Mouse (Mus musculus): ENCODE results near the gene Lrig2. TPM values are rescaled to one million over a fixed set of nuclear protein-coding genes. Genes with fewer than 3 reads are reported as not detected.

Lrig2 gene
- polyA plus RNA-seq, 1 experiment from 2014 or later: 19.5 TPM

DNA sequence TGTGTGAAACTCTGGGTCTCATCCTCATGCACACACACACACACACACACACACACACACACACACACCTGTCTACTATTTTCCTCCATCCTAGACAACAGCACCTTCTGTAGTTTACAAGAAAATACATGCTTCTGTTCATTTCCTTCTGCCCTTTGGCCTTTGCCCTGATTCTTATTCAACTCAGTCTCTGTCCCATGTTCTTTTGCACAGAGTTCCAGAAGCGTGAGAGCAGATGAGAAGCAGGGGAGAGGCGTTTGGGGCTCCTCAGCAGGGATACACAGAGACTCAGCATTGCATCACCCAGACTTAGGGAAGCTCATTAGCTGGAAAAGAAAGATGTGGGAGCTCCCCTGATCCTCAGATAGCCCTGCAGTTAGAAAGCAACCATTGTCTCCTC lies 13.8 kb upstream of the Lrig2 start:
- ATAC-seq (ENCODE audit: insufficient number of reproducible peaks, low FRiP score, low TSS enrichment, low read depth): no peak
- Histone ChIP-seq H3K4me3 (replicated peaks) (no peak overlapping the region), H3K27ac (replicated peaks) (peak overlapping the region; percentile 60), H3K36me3 (no peaks in the 10 kb centered on the region), H3K27me3 (no peaks in the 10 kb centered on the region), H3K4me2 (replicated peaks) (no peak overlapping the region), H3K9me3 (replicated peaks) (no peaks in the 10 kb centered on the region), H3K9ac (no peak overlapping the region), H3K4me1 (0 out of 2 replicates have a peak, but pooled peaks cover 4% of the 10 kb centered on the region)
- WGBS: 20% methylated on average over 2 of the region's 2 CpGs

DNA sequence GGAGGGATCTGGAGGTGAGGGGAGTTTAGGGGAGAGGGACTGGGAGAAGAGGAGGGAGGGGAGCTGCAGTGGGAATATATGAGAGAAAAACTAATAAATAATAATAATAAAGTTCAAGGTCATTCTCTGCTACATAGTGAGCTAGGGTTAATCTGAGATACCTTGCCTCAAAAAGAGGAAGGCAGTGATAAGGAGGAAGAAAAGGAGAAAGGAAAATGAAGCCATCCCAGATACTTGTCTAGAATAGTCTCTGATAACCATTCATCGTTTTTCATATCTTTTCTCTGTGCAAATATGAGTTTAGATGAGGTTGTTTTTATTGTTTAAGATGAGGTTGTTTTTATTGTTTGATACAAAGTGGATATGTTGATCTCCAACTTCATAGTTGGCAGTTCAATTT lies 13.3 kb upstream of the Lrig2 start:
- Histone ChIP-seq H3K27me3 (no peaks in the 10 kb centered on the region), H3K4me2 (replicated peaks) (no peak overlapping the region), H3K4me3 (replicated peaks) (no peak overlapping the region), H3K27ac (replicated peaks) (no peak overlapping the region), H3K4me1 (0 out of 2 replicates have a peak, but pooled peaks cover 4% of the 10 kb centered on the region), H3K9me3 (replicated peaks) (no peaks in the 10 kb centered on the region), H3K9ac (no peak overlapping the region), H3K36me3 (no peaks in the 10 kb centered on the region)
- WGBS: 70% methylated on average over 1 of the region's 1 CpGs
- ATAC-seq (ENCODE audit: insufficient number of reproducible peaks, low FRiP score, low TSS enrichment, low read depth): no peak

DNA sequence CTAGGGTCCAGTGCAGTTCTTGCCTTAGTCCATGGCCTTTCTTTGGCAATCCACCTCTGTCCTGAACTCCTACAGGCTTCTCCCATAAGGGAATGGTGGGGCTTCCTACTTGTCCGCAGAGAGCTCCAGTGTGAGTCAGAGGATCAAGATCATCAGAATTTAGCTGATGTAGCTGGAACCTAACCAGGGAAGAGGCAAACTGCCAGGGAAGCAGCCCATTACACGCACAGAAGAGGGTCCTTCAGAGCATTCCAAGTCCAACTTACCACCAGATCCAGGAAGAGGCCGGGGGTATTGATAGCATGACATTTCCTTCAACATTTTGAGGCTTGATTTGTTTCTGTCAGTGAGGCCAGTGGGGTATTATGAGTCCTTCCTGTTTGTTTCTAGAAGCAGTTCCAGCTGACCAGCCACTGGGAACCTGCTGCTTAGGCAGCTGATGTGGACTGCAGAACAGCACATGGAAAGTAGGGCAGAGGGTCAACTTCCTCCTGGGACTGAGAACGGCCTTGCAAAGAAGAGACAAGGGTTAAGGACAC lies 11.7 kb upstream of the Lrig2 start:
- H3K27me3 ChIP-seq: no peaks in the 10 kb centered on the region
- no peak overlapping the region for H3K27ac ChIP-seq (replicated peaks)
- H3K4me1 ChIP-seq: 0 out of 2 replicates have a peak, but pooled peaks cover 4% of the 10 kb centered on the region
- H3K36me3 ChIP-seq: no peaks in the 10 kb centered on the region
- no peaks in the 10 kb centered on the region for H3K9me3 ChIP-seq (replicated peaks)
- H3K4me3 ChIP-seq (replicated peaks): no peak overlapping the region
- H3K9ac ChIP-seq: no peak overlapping the region
- no peak overlapping the region for H3K4me2 ChIP-seq (replicated peaks)
- ATAC-seq (ENCODE audit: insufficient number of reproducible peaks, low FRiP score, low TSS enrichment, low read depth): no peak
- WGBS: 63% methylated on average over 4 of the region's 4 CpGs

DNA sequence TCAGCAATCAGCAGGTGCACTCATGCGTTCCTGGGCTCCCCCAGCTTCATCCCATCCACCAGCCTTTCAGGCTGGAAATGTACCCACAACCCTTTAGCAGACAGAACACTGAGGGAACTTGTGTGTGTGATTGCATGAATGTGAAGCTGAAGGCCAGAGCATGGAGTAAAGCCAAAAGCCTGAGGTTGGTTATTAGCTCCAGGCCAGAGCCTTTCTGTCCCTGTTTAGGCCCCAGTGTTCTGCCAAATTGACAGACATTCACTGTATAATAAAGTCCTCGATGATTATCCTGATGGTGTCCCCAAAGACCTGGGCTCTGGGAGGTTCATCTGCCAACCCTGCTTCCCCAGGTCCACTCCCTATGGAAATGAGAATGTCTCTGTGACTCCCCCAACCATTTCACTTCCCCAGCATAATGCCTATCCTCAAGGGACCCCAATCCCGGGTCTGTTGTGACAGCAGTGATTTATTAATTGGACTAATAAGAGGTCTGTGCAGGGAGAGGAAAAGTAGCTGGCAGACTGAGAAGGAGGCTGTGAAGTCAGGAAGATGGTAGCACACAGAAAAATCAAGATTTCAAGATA lies 9.7 kb upstream of the Lrig2 start:
- 51% methylated on average over 3 of the region's 3 CpGs for WGBS

DNA sequence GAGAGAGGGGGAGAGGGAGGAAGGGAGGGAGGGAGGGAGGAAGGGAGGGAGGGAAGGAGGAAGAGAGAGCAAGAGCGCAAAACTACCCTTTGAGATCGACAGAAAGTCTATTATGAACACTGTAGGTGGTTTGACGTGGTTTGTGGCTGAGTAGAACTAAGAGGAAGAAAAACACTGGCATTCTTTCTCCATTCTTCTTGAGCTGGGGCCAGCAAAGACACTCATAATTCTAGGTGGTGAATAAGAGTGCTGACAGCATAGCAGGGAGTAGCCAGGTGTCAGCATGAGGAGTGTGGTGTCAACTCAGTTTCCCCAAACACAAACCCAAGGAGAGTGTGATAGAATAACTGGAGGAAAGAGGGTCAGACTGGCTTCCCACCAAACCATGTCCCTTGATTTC lies 8.8 kb upstream of the Lrig2 start:
- ATAC-seq (ENCODE audit: insufficient number of reproducible peaks, low FRiP score, low TSS enrichment, low read depth): no peak
- no peaks in the 10 kb centered on the region for H3K27me3 ChIP-seq
- H3K27ac ChIP-seq (replicated peaks): no peak overlapping the region
- no peak overlapping the region for H3K9ac ChIP-seq
- 0 out of 2 replicates have a peak, but pooled peaks cover 4% of the 10 kb centered on the region for H3K4me1 ChIP-seq
- no peak overlapping the region for H3K4me3 ChIP-seq (replicated peaks)
- H3K4me2 ChIP-seq (replicated peaks): no peak overlapping the region
- no peaks in the 10 kb centered on the region for H3K36me3 ChIP-seq
- 61% methylated on average over 3 of the region's 3 CpGs for WGBS
- no peaks in the 10 kb centered on the region for H3K9me3 ChIP-seq (replicated peaks)

More for the DNA sequence above, 9.7 kb upstream of the Lrig2 start:
- 0 out of 2 replicates have a peak, but pooled peaks cover 4% of the 10 kb centered on the region for H3K4me1 ChIP-seq
- no peak for ATAC-seq (ENCODE audit: insufficient number of reproducible peaks, low FRiP score, low TSS enrichment, low read depth)
- H3K9me3 ChIP-seq (replicated peaks): no peaks in the 10 kb centered on the region
- H3K36me3 ChIP-seq: no peaks in the 10 kb centered on the region
- H3K4me2 ChIP-seq (replicated peaks): no peak overlapping the region
- H3K27ac ChIP-seq (replicated peaks): no peak overlapping the region
- H3K9ac ChIP-seq: no peak overlapping the region
- no peaks in the 10 kb centered on the region for H3K27me3 ChIP-seq
- H3K4me3 ChIP-seq (replicated peaks): no peak overlapping the region

DNA sequence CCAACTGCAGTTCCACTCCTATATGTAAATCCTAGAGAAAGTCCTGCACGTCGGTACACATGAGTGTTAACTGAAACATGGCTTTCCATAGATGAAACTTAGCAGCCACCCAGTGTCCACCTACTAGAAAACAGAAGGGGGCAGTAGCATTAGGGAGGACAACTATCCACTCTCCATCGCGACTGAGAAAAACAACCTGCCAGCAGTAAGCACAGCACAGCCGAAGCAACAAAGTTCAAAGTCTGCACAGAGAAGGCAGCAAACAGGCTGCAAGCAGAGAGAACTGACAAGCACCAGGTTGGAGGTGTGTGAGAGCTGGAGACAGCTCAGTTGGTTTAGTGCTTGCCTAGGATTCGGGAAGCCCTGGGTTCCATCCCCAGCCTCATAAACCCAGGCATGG lies 7.2 kb upstream of the Lrig2 start:
- Histone ChIP-seq H3K9me3 (replicated peaks) (no peaks in the 10 kb centered on the region), H3K4me3 (replicated peaks) (no peak overlapping the region), H3K4me1 (0 out of 2 replicates have a peak, but pooled peaks cover 4% of the 10 kb centered on the region), H3K36me3 (no peaks in the 10 kb centered on the region), H3K9ac (no peak overlapping the region), H3K27me3 (no peaks in the 10 kb centered on the region), H3K27ac (replicated peaks) (no peak overlapping the region), H3K4me2 (replicated peaks) (no peak overlapping the region)
- no peak for ATAC-seq (ENCODE audit: insufficient number of reproducible peaks, low FRiP score, low TSS enrichment, low read depth)
- WGBS: 65% methylated on average over 6 of the region's 6 CpGs

DNA sequence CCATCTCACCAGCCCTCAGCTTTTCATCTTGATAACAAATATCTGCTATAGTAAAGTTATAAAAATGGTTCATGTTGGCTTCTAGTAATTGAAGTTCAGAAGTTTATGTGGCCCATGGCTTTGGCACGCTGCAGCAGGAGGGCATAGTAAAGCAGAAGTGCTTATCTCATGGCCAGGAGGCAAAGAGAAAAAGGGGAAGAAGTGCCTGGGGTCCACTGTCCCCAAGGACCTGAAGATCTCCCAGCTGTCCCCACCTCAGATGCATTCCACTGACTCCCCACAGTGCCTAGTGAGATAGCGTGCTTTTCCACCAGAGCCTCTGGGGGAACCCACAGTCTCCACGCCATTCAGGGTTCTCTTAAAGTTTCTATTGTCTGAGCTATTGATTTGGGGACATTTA lies 6.7 kb upstream of the Lrig2 start:
- Histone ChIP-seq H3K27me3 (no peaks in the 10 kb centered on the region), H3K4me3 (replicated peaks) (no peak overlapping the region), H3K9ac (no peak overlapping the region), H3K27ac (replicated peaks) (no peak overlapping the region), H3K9me3 (replicated peaks) (no peaks in the 10 kb centered on the region), H3K36me3 (no peaks in the 10 kb centered on the region), H3K4me1 (0 out of 2 replicates have a peak, but pooled peaks cover 4% of the 10 kb centered on the region), H3K4me2 (replicated peaks) (no peak overlapping the region)
- 85% methylated on average over 3 of the region's 3 CpGs for WGBS
- no peak for ATAC-seq (ENCODE audit: insufficient number of reproducible peaks, low FRiP score, low TSS enrichment, low read depth)

DNA sequence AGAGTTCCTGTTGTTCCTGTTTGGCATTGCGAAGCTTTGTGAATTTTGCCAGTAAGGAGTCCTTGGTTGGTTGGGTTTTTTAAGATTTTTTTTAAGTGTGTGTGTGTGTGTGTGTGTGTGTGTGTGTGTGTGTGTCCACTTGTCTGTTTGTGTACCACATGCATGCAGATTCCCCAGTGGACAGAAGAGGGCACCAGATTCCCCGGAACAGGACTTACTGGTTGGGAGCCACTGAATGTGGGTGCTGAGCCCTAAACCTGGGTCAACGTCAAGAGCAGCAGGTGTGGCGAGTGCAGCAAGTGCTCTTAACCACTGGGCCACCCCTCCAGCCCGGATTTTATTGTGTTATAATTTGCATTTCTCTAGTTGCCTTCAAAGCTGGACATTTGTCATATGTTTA lies 5.4 kb upstream of the Lrig2 start:
- Histone ChIP-seq H3K9me3 (replicated peaks) (no peaks in the 10 kb centered on the region), H3K4me3 (replicated peaks) (no peak overlapping the region), H3K9ac (no peak overlapping the region), H3K4me1 (peaks cover 7% of the 10 kb centered on the region; the same call in 1 of the 2 replicates), H3K36me3 (no peaks in the 10 kb centered on the region), H3K27ac (replicated peaks) (no peak overlapping the region), H3K4me2 (replicated peaks) (no peak overlapping the region), H3K27me3 (no peaks in the 10 kb centered on the region)
- 86% methylated on average over 5 of the region's 5 CpGs for WGBS
- no peak for ATAC-seq (ENCODE audit: insufficient number of reproducible peaks, low FRiP score, low TSS enrichment, low read depth)

DNA sequence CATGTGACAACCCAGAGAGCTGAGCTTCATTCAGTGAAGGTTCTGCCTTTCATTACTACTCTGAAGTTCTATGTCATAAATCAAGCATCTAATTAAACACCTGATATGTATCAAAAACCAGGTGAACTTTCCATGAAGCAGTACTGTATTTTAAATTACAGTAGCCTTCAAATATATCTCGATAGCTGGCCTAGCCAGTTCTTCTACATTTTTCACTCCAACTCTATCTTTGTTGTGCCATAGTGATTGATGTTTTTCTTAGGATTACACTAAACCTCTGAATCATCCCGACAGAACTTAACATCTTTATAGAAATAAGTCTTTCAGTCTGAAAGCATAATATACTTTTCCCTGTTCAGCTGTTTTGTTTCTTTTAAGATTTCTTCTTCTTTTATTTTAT lies 2.8 kb upstream of the Lrig2 start:
- Histone ChIP-seq H3K9me3 (replicated peaks) (no peaks in the 10 kb centered on the region), H3K4me2 (replicated peaks) (no peak overlapping the region), H3K27ac (replicated peaks) (0 out of 2 replicates have a peak overlapping the region, but pooled peaks have one; percentile 63), H3K9ac (no peak overlapping the region), H3K4me3 (replicated peaks) (no peak overlapping the region), H3K4me1 (peaks cover 6% of the 10 kb centered on the region; the same call in 1 of the 2 replicates), H3K36me3 (no peaks in the 10 kb centered on the region), H3K27me3 (no peaks in the 10 kb centered on the region)
- no peak for ATAC-seq (ENCODE audit: insufficient number of reproducible peaks, low FRiP score, low TSS enrichment, low read depth)
- WGBS: 60% methylated on average over 2 of the region's 2 CpGs

DNA sequence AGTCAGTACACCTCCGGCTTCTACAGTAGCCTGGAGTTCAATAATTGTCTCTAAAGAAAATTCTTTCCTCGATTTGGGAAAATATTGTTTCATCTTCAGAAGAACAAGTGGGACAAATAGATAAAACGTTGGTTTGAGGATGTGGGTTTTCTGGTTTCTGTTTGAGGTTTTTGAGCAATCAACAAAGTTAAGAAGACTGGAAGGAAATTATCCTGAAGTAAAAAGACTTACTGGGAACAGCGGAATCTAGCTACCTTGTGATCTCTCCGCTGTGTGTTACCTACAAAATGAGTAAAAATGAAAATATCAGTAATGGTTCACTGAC lies 668 bp upstream of the Lrig2 start:
- Histone ChIP-seq H3K4me2 (replicated peaks) (peak overlapping the region; percentile 61), H3K4me1 (peaks cover 6% of the 10 kb centered on the region; the same call in 1 of the 2 replicates), H3K4me3 (replicated peaks) (peak overlapping the region; percentile 95), H3K27me3 (no peaks in the 10 kb centered on the region), H3K9ac (peak overlapping the region; percentile 47), H3K27ac (replicated peaks) (peak overlapping the region; percentile 95), H3K36me3 (no peaks in the 10 kb centered on the region), H3K9me3 (replicated peaks) (no peaks in the 10 kb centered on the region)
- ATAC-seq (ENCODE audit: insufficient number of reproducible peaks, low FRiP score, low TSS enrichment, low read depth): no peak
- 19% methylated on average over 5 of the region's 5 CpGs for WGBS

DNA sequence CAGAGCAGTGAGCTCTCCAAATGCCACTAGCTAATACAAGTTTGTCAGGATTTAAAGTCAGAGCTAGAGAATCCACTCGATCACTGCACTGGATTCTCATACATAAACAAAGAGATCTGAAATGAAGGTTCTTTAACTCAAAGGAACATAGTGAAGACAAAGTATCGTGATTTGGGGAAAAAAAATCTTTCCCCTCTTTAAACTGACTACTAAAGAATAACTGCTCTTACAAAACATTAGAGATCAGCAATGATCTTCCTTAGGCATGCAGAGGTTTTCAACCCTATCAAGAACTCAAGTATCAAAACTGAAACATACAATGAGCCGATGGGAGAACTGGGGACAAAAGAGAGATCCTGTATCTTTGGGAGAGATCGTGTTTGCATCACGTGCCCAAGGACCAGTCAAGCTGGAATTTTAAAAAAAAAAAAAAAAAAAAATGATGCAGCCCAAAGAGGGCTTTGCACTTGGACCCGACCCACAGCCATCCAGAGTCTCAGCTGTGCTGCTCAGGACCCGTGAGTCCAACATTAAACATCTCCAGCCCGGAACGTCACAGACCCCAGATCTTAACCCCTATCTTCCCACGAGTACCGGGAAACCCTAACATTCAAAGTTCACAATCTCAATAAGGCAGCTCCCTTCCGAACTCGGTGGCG lies 818 bp downstream of the Lrig2 start:
- peaks cover 6% of the 10 kb centered on the region; the same call in 1 of the 2 replicates for H3K4me1 ChIP-seq
- H3K4me2 ChIP-seq (replicated peaks): peak overlapping the region; percentile 61
- no peaks in the 10 kb centered on the region for H3K36me3 ChIP-seq
- peak overlapping the region; percentile 95 for H3K4me3 ChIP-seq (replicated peaks)
- under 1% methylated on average over 14 of the region's 14 CpGs for WGBS
- H3K27me3 ChIP-seq: no peaks in the 10 kb centered on the region
- no peaks in the 10 kb centered on the region for H3K9me3 ChIP-seq (replicated peaks)
- ATAC-seq (ENCODE audit: insufficient number of reproducible peaks, low FRiP score, low TSS enrichment, low read depth): peak; percentile 0; the same call in 1 of the 2 replicates
- H3K27ac ChIP-seq (replicated peaks): peak overlapping the region; percentile 97
- peak overlapping the region; percentile 87 for H3K9ac ChIP-seq
